In the genomic region with DNA sequence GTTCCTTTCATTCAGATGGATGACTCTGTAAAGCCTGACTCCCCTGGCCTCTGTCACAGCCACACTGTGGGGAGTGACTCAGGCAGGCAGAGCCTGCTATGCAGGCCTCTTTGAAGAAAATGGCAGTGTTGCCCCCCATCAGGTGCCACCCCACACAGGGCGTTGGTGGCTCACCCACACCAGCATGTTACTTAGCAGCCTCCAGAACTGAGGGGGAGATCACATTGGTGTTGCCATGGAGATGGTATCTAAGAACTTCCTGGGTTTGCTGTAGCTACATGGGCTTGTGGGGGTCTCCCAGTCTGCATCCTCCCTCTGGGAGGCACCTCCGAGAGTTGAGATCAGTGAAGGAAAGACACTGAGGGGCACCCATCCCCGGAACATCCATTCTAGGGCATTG, we compare ENCODE assay signal across 17 mouse cellular contexts. TPM values are rescaled to one million over a fixed set of nuclear protein-coding genes. Genes with fewer than 3 reads are reported as not detected.
DNase-seq lines count a peak whose midpoint lies in the region; ATAC-seq lines count a peak whose summit lies in the region.
"Had no signal": no experiment of that assay in that cellular context is flagged by ENCODE, and none has a peak within 500 bp of the region (broad histone marks: within the 10 kb centered on the region; RNA-seq: fewer than 3 reads in every experiment).

No protein-coding gene starts in this region.

- peak; percentile 50 for DNase-seq in layer of hippocampus, adult 11-12 months (ENCODE audit: low spot score)
- DNase-seq in layer of hippocampus, postnatal 25 days (ENCODE audit: extremely low spot score in 1 of 2, low spot score in 1 of 2) = no peak
- peak; percentile 51 for DNase-seq in right cerebral cortex, adult 18-20 months
- no peak for DNase-seq in right cerebral cortex, postnatal 14 days
- DNase-seq in layer of hippocampus, postnatal 14 days (ENCODE audit: low spot score in 2 of 2) = peak; percentile 48 to 68
- no peak for DNase-seq in thymus, postnatal 14 days
- DNase-seq: adrenal gland, postnatal 36 days; B cell, adult 2 months; cerebellum, postnatal 10 days; embryo, embryonic 11 days; gastrocnemius, postnatal 10 days; heart, adult 2 months; kidney, adult 8-10 months; kidney, postnatal 25 days; lung, embryonic 14.5 days; thymus, postnatal 4 days had no signal

- ATAC-seq in megakaryocyte progenitor cell, adult 5-6 weeks (replicated peaks; ENCODE audit: poor library complexity) = no peak

RNA-seq across cellular contexts. Expression of gene Ablim2, which starts 52.8 kb away (rescaled TPM):
- 100 to 1,000 TPM; 123 to 132 TPM for total RNA-seq in layer of hippocampus, postnatal 25 days (2021)
- total RNA-seq in layer of hippocampus, postnatal 14 days (2021) = 100 to 1,000 TPM in 1 of 2 experiments, 10 to 100 TPM in 1; 94.4 to 101 TPM
- 0.59 TPM in 1 of 2 replicates, not detected in the other for total RNA-seq in megakaryocyte progenitor cell, adult 5-6 weeks (2015)
- total RNA-seq in megakaryocyte progenitor cell, adult 5-6 weeks (2017) = 0.14 TPM in 1 of 2 replicates, not detected in the other

Comparison
In these comparisons a context has a peak if more than half of its experiments do, and no peak if none do; other contexts are left out.
1. DNase-seq: peak in layer of hippocampus, adult 11-12 months (single experiment), right cerebral cortex, adult 18-20 months (single experiment) and layer of hippocampus, postnatal 14 days (2 of 2); none in layer of hippocampus, postnatal 25 days (0 of 2), right cerebral cortex, postnatal 14 days (single experiment) and thymus, postnatal 14 days (single experiment).
2. RNA of gene Ablim2, which starts 52.8 kb away (total RNA-seq): 123 to 132 TPM in layer of hippocampus, postnatal 25 days and 94.4 to 101 TPM in layer of hippocampus, postnatal 14 days; 0.14 to 0.59 TPM in megakaryocyte progenitor cell, adult 5-6 weeks; every median in the first group is over 10 times any median in the second.